Mouse (Mus musculus): ENCODE measurements around the gene Mypn.

Mypn gene

GRCm38 (mm10) chr10:63203728-63204127, at the start of gene Mypn:
Gene Mypn (minus strand): TSS chr10:63203952.
- in situ Hi-C loops (cut with MboI, MseI): no loop called here

- in situ Hi-C loops (cut with MboI, MseI): no loop called here
Measured at GRCm38 (mm10) chr10:63248421-63248820, 44.7 kb upstream of the Mypn start.

GRCm38 (mm10) chr10:63247457-63247856, 43.7 kb upstream of the Mypn start:
- in situ Hi-C loops (cut with MboI, MseI): no loop called here

- in situ Hi-C loops (cut with MboI, MseI): no loop called here
Measured at GRCm38 (mm10) chr10:63245846-63246245, 42.1 kb upstream of the Mypn start.

GRCm38 (mm10) chr10:63244746-63245145, 41.0 kb upstream of the Mypn start:
- in situ Hi-C loops (cut with MboI, MseI): no loop called here

GRCm38 (mm10) chr10:63244055-63244671, 40.4 kb upstream of the Mypn start:
- in situ Hi-C loops (cut with MboI, MseI): no loop called here

GRCm38 (mm10) chr10:63243493-63244054, 39.8 kb upstream of the Mypn start, which contains the start of gene Herc4:
Gene Herc4 (plus strand): TSS chr10:63243810.
- in situ Hi-C loops (cut with MboI, MseI): no loop called here

GRCm38 (mm10) chr10:63242798-63243435, 39.2 kb upstream of the Mypn start:
- in situ Hi-C loops (cut with MboI, MseI): no loop called here

GRCm38 (mm10) chr10:63240868-63241271, 37.1 kb upstream of the Mypn start:
- in situ Hi-C loops (cut with MboI, MseI): no loop called here

GRCm38 (mm10) chr10:63239848-63240247, 36.1 kb upstream of the Mypn start:
- in situ Hi-C loops (cut with MboI, MseI): no loop called here

GRCm38 (mm10) chr10:63238090-63238489, 34.3 kb upstream of the Mypn start:
- in situ Hi-C loops (cut with MboI, MseI): no loop called here

GRCm38 (mm10) chr10:63237206-63237605, 33.5 kb upstream of the Mypn start:
- in situ Hi-C loops (cut with MboI, MseI): no loop called here

- in situ Hi-C loops (cut with MboI, MseI): no loop called here
Measured at GRCm38 (mm10) chr10:63236663-63237062, 32.9 kb upstream of the Mypn start.

GRCm38 (mm10) chr10:63235889-63236288, 32.1 kb upstream of the Mypn start:
- in situ Hi-C loops (cut with MboI, MseI): no loop called here

- in situ Hi-C loops (cut with MboI, MseI): no loop called here
Measured at GRCm38 (mm10) chr10:63234133-63234532, 30.4 kb upstream of the Mypn start.

GRCm38 (mm10) chr10:63231630-63232029, 27.9 kb upstream of the Mypn start:
- in situ Hi-C loops (cut with MboI, MseI): no loop called here

GRCm38 (mm10) chr10:63230854-63231253, 27.1 kb upstream of the Mypn start:
- in situ Hi-C loops (cut with MboI, MseI): no loop called here

- in situ Hi-C loops (cut with MboI, MseI): no loop called here
Measured at GRCm38 (mm10) chr10:63230266-63230665, 26.5 kb upstream of the Mypn start.

- in situ Hi-C loops (cut with MboI, MseI): no loop called here
Measured at GRCm38 (mm10) chr10:63224341-63224740, 20.6 kb upstream of the Mypn start.

GRCm38 (mm10) chr10:63221081-63221783, 17.5 kb upstream of the Mypn start:
- in situ Hi-C loops (cut with MboI, MseI): no loop called here

GRCm38 (mm10) chr10:63208871-63209270, 5.1 kb upstream of the Mypn start:
- in situ Hi-C loops (cut with MboI, MseI): no loop called here

- in situ Hi-C loops (cut with MboI, MseI): no loop called here
Measured at GRCm38 (mm10) chr10:63203002-63203401, 750 bp downstream of the Mypn start.
